Mouse (Mus musculus): ENCODE results near the gene Cyb5r1.

Cyb5r1 gene

GRCm38 (mm10) chr1:134405509-134406413, at the start of gene Cyb5r1:
Gene Cyb5r1, plus strand, starts transcription at chr1:134405559.
- DNase-seq, result peak; percentile 63

DNA sequence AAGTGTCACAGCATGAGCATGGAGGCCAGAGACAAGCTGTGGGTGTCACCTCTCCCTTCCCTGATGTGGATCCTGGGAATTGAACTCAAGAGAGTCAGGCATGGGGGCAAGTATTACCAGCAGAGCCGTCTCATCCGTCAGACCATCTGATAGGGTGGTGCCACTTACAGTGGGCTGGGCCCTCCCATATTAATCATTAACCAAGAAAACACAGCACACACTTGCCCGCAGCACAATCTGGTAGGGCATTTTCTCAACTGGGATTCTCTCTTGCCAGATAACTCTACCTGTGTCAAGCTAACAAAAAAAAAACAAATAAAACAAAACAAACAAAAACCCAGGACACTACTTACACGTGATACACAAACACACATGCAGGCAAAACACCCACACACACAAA, 47.9 kb upstream of the Cyb5r1 start:
- no peak for DNase-seq

- no peak for DNase-seq
Observed at GRCm38 (mm10) chr1:134360656-134361055, 44.7 kb upstream of the Cyb5r1 start.

DNA sequence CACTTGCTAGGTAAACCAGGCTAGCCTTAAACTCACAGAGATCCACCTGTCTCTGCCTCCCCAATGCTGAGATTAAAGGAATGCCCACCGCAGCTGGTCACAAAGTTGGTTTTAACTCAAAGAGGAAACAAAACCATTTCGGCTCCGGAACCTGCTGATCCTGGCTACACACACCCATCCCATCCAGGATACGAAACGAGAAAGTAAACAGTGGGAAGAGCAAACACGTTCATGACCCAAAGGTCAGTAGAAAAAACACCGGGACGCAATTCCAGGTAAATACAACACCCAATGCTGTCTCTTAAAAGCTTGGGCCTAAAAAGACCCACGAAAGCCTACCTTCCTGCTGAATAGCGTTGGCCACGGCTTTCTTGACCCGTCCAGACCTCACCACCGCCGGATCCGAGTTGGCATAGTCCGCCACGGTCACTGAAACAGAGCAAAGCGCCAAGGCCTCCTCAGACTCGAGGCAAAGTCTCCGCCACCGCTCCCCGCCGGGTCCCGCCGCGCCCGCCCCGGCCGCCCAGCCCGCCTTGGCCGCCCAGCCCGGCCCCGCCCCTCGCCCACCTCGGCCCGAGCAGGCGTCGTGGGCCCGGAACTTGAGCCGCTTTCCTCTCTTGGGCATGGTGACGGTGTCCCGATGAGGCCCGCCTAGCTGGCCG, 44.0 kb upstream of the Cyb5r1 start:
- no peak for DNase-seq

DNA sequence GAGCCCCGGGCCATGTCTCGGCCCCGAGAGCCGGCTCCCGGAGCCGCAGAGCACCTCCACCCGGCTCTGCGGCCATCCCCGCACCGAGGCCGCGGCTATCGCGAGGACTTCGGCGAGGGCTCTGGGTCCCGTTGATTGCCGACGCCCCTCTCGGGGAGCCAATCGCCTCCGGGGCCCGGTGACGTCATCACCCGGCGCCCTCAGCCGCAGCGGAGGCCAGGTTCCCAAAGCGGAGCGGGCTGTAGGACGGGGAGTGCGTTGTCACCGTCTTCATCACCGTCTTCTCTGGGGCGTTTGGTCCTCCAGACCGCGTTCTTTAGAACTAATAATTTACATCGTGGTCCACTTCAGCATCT, 43.5 kb upstream of the Cyb5r1 start, which contains the start of gene Tmem183a:
TSS of gene Tmem183a (minus strand) at position 123 of the 356 bp plus-strand sequence.
- DNase-seq, result peak; percentile 95

GRCm38 (mm10) chr1:134363194-134363593, 42.2 kb upstream of the Cyb5r1 start:
- DNase-seq, result no peak

DNA sequence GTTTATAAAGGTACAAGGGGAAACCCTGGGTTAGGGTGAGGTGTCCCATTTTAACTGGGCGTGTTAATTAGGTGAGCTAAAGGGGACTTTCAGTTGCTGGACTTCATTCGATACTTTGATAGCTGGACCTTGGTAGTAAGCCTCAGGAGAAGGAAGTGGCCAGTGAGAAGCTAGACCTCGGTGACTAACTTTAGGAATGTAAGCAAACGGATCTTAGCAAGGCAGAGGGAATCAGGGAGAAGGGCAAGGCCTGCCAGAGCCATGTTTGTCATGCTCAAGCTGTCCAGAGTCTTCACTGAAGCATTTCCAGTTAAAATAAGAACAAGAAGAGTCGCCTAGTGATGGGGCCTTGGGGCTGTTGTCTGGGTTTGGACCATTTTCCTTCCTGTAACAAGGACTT, 39.9 kb upstream of the Cyb5r1 start:
- no peak for DNase-seq

DNA sequence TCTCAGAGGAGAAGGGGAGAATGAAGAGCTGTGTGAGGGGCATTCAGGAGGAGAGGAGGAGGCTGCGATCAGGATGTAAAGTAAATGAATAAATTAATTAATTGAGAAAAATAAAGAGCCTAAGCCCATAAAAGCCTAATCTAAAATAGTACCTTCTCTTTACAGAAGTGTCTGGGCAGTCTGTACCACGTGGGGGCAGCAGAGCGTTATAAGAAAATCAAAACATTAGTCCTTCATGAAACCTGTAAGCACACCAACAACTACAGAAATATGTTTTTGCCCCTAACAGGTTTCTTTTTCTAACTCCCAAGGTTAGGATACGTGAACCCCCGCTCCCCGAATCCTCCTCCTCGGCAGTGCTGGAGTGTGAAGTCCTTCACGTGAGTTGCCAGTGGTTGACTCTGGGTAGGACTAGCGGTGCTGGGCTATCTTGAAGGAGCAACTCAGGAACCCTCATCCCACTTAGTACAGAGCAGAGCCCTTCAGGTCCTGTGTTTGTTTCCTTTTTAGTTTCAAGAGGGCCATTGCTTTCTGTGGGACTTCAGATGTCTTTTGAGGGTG, 36.5 kb upstream of the Cyb5r1 start:
- DNase-seq, result no peak

- DNase-seq, result no peak
Observed at GRCm38 (mm10) chr1:134374124-134374523, 31.2 kb upstream of the Cyb5r1 start.

DNA sequence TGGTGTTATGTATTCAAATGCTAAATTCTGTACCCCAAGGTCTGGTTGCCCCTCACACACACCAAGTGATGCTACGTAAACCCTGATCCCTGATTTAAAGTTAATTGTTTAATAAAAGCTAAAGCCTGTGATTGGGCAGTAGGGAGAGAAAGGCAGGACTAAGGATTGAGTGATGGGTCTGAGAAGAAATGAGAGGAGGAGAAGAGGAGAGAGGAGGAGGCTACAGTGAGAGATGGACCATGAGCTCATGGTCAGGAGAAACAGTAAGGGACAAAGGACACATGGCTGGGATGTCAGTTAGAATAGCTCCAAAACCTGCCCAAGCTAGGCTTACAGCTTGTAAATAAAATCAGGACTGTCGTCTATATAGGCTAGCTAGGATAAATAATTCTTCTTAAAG, 24.3 kb upstream of the Cyb5r1 start:
- no peak for DNase-seq

DNA sequence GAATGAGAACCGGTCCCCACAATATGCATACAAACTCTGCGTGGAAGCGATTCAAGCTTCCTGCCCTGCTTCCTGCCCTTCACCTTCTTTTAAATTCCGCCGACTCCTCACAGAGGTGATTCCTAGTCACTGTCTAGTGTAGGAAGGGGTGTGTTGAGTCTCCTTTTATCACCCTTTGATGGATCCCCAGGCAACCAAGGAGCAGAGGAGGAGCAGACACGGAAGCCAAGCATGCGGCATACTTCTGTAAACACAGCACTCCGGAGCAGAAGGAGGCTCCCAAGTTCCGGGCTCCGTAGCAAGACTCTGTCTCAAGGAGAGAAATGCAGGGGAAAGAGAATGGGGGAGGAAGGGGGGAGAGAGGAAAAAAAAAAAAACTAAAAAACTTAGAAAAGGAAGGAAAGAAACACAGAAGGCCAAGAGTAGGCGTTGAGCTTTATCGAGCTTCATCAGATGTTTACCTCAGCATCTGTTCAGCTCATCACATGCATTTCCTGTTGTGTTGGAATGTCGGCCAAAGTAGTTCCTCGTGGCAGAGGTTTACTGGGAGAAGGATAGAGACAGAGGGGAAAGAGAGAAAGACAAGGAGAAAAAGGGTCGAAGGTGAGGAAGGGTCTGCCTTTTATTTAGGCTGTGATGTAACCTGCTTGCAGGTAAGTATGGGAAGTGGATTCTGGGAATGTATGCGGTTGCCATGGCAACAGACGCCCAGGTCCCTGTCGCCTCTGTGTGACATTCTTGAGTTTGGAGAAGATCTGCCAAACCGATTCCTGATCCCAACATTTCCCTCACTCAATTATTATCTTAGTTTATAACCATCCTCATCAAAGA, 23.3 kb upstream of the Cyb5r1 start:
- DNase-seq, result no peak

- no peak for DNase-seq
Observed at GRCm38 (mm10) chr1:134384581-134384980, 20.8 kb upstream of the Cyb5r1 start.

DNA sequence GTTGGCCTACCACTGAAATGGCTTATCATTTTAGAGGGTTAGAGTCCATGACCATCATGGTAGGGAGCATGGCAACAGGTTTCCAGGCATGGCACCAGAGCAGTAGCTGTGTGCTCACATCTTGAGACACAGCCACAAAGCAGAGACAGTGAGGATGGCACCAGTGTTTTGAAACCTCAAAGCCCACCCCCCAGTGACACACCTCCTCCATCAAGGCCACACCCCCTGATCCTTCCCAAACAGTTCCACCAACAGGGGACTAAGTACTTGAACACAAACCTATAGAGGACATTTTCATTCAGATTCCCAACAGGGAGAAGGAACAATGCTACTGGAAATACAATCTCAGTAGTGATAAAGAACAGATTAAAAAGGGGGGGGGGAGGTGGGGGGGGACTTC, 20.2 kb upstream of the Cyb5r1 start:
- DNase-seq, result no peak

DNA sequence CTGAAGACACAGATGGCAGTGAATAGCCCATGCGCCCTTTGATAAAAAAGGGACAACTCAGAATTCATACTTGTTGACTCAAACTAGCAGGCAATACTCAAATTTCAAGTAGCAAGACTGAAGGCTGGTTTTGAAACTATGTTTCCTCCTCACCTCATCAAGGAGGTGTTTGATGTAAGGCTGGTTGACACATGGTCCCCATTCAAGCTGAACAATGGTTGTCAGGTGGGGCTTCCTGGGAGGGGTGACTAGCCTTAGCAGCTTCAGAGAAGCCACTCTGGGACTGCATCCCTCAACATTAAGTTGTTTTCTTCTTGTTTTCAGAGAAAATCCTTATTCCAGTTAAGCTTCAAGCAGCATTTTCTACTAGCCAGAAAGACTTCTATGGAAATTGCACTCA, 19.7 kb upstream of the Cyb5r1 start, which contains the start of gene 4933406M09Rik:
TSS of gene 4933406M09Rik (plus strand) at position 275 of the 400 bp plus-strand sequence.
- DNase-seq, result no peak

GRCm38 (mm10) chr1:134393827-134394226, 11.5 kb upstream of the Cyb5r1 start:
- DNase-seq, result no peak

DNA sequence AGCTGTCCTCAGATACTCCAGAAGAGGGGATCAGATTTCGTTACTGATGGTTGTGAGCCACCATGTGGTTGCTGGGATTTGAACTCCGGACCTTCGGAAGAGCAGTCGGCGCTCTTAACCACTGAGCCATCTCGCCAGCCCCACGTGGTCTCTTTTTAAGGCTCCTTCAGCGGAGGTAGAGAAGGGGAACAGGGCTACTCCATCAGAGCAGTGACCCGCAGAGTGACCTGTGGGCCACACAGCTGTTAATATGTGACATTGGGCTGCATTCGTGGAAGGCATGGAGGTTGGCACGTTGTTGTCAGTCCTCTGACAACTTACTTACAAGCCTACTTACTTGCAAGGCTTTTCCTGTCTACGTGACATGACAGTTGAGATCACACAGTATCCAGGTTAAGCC, 7.1 kb upstream of the Cyb5r1 start:
- no peak for DNase-seq

DNA sequence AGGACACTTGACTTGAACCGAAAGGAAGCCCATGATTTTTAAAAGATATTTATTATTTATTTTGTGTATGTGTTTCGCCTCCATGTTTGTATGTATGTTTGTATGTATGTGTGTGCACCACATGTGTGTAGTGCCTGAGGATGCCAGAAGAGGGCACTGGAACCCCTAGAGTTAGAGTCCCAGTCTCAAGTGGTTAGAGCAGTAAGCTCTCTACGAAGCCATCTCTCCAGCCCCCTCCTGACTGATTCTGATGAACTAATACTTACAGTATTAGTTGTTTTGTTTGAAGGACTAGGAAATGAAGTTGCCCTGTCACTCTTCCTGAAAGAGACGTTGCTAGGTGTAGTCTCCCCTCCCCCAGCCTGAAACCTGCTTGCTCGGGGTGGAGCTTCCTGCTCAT, 5.6 kb upstream of the Cyb5r1 start:
- DNase-seq, result no peak

- DNase-seq, result peak; percentile 21
Observed at GRCm38 (mm10) chr1:134406414-134406771, 1.0 kb downstream of the Cyb5r1 start.

- no peak for DNase-seq
Observed at GRCm38 (mm10) chr1:134408080-134408479, 2.7 kb downstream of the Cyb5r1 start.

DNA sequence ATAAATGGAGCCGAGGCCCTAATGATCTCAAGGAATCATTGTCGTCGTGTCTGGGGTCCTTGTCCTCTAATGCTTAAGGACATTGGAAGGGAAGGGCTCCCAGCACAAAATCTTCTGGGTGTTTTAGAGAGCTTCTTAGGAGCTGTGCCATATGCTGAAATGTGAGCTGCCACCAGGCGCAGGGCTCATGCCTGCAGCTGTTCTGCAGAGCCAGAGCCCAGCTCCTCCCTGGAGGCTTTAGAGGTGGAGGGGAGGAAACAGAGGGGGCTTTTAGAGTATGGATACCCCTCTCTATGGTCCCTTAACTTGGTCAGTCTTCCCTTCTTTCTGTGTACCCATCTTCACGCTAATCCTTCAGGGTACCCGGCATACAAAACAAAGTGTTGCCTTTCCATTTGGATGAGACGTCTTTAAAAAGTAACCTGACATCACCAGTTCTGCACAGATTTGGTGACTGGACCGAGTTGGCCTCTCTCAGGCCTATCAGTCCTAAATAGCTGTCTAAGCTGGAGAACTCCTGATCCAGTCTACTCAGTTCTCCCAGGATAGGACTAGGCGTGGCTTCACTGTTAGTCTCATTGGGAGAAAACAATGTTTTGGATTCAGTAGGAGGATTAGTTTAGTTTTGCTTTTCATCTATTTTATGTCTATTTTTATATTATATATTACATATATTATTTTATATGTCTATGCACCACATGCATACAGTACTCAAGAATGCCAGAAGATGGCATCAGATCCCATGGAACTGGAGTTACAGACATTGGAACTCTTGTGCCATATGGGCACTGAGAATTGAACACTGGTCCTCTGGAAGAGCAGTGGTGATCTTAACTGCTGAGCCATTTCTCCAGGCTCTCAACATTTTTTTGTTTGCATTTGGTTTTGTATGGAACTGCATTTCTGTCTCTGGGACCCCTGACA, 6.6 kb downstream of the Cyb5r1 start:
- DNase-seq, result no peak

- DNase-seq, result no peak
Observed at GRCm38 (mm10) chr1:134414038-134414437, 8.7 kb downstream of the Cyb5r1 start.
